Mouse (Mus musculus): Measurements from ENCODE around the gene Eml2. TPM values are rescaled to one million over a fixed set of nuclear protein-coding genes. Genes with fewer than 3 reads are reported as not detected.
A peak's percentile ranks its signal among the peaks of the same experiment; 100 is the strongest.

Gene Eml2
- polyA plus RNA-seq, 1 experiment from 2014 or later: 1.9 TPM

DNA sequence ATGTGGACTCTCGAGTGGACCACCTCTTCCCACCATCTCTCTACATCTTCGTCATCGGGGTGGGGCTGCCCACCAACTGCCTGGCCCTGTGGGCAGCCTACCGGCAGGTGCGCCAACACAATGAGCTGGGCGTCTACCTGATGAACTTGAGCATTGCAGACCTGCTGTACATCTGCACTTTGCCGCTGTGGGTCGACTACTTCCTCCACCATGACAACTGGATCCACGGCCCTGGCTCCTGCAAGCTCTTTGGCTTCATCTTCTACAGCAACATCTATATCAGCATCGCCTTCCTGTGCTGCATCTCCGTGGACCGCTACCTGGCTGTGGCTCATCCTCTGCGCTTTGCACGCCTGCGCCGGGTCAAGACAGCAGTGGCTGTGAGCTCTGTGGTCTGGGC is 46.0 kb downstream of the Eml2 start:
- DNase-seq (ENCODE audit: low spot score) (no peak), ATAC-seq (replicated peaks; ENCODE audit: low FRiP score, low TSS enrichment, low read depth) (no peak)
- Histone ChIP-seq H3K27me3 (replicated peaks; ENCODE audit: control insufficient read depth, insufficient read depth, low read length) (no peaks in the 10 kb centered on the region), H3K4me2 (ENCODE audit: low read length) (no peak overlapping the region), H3K9ac (ENCODE audit: low read length) (no peak overlapping the region), H3K4me1 (replicated peaks; ENCODE audit: control insufficient read depth, insufficient read depth, low read length) (no peaks in the 10 kb centered on the region; the same call in 1 of the 2 replicates), H3K27ac (ENCODE audit: low read depth) (no peak overlapping the region), H3K9me3 (ENCODE audit: control insufficient read depth, low read length) (no peaks in the 10 kb centered on the region), H3K36me3 (ENCODE audit: control insufficient read depth, insufficient read depth, low read length) (0 out of 2 replicates have a peak, but pooled peaks cover 8% of the 10 kb centered on the region), H3K4me3 (ENCODE audit: low read depth, low read length) (no peak overlapping the region)
- whole genome bisulfite sequencing: 90% methylated on average over 16 of the region's 16 CpGs

DNA sequence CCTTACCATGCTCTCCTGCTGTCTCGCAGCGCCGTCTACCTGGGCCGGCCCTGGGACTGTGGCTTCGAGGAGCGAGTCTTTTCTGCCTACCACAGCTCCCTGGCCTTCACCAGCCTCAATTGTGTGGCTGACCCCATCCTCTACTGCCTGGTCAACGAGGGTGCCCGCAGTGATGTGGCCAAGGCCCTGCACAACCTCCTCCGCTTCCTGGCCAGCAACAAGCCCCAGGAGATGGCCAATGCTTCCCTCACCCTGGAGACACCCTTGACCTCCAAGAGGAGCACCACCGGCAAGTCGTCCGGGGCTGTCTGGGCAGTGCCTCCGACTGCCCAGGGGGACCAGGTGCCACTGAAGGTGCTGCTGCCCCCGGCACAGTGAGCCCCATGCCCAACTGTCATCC is 46.7 kb downstream of the Eml2 start:
- Histone ChIP-seq H3K9ac (ENCODE audit: low read length) (no peak overlapping the region), H3K27ac (ENCODE audit: low read depth) (no peak overlapping the region), H3K9me3 (ENCODE audit: control insufficient read depth, low read length) (no peaks in the 10 kb centered on the region), H3K4me3 (ENCODE audit: low read depth, low read length) (no peak overlapping the region), H3K36me3 (ENCODE audit: control insufficient read depth, insufficient read depth, low read length) (0 out of 2 replicates have a peak, but pooled peaks cover 8% of the 10 kb centered on the region), H3K4me1 (replicated peaks; ENCODE audit: control insufficient read depth, insufficient read depth, low read length) (no peaks in the 10 kb centered on the region; the same call in 1 of the 2 replicates), H3K27me3 (replicated peaks; ENCODE audit: control insufficient read depth, insufficient read depth, low read length) (no peaks in the 10 kb centered on the region), H3K4me2 (ENCODE audit: low read length) (no peak overlapping the region)
- DNase-seq (ENCODE audit: low spot score) (no peak), ATAC-seq (replicated peaks; ENCODE audit: low FRiP score, low TSS enrichment, low read depth) (no peak)
- 85% methylated on average over 14 of the region's 14 CpGs for WGBS

DNA sequence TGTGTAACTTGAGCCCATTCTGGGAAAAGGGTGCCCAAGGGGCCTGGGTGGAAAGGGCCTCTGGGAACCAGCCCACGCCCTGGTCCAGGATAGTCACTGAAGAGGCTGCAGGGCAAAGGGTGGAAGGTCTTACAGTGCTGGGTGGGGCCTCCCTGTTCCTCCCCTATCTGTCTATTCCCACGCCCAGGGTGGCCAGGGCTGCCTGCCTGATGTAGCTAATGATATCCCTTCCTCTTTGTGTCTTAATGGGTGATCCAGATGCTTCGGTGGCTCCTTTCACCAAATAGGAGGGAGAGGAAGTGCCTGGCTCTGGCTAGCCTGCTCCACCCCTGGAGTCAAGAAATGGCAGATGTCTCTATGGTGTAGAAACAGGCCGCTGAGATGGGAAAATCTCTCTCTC is 48.7 kb downstream of the Eml2 start:
- Histone ChIP-seq H3K4me1 (replicated peaks; ENCODE audit: control insufficient read depth, insufficient read depth, low read length) (peaks cover 7% of the 10 kb centered on the region; the same call in 1 of the 2 replicates), H3K9me3 (ENCODE audit: control insufficient read depth, low read length) (no peaks in the 10 kb centered on the region), H3K9ac (ENCODE audit: low read length) (no peak overlapping the region), H3K27me3 (replicated peaks; ENCODE audit: control insufficient read depth, insufficient read depth, low read length) (no peaks in the 10 kb centered on the region), H3K27ac (ENCODE audit: low read depth) (no peak overlapping the region), H3K4me3 (ENCODE audit: low read depth, low read length) (no peak overlapping the region), H3K4me2 (ENCODE audit: low read length) (no peak overlapping the region), H3K36me3 (ENCODE audit: control insufficient read depth, insufficient read depth, low read length) (0 out of 2 replicates have a peak, but pooled peaks cover 8% of the 10 kb centered on the region)
- DNase-seq (ENCODE audit: low spot score): no peak
- no peak for ATAC-seq (replicated peaks; ENCODE audit: low FRiP score, low TSS enrichment, low read depth)
- 78% methylated on average over 4 of the region's 4 CpGs for WGBS

DNA sequence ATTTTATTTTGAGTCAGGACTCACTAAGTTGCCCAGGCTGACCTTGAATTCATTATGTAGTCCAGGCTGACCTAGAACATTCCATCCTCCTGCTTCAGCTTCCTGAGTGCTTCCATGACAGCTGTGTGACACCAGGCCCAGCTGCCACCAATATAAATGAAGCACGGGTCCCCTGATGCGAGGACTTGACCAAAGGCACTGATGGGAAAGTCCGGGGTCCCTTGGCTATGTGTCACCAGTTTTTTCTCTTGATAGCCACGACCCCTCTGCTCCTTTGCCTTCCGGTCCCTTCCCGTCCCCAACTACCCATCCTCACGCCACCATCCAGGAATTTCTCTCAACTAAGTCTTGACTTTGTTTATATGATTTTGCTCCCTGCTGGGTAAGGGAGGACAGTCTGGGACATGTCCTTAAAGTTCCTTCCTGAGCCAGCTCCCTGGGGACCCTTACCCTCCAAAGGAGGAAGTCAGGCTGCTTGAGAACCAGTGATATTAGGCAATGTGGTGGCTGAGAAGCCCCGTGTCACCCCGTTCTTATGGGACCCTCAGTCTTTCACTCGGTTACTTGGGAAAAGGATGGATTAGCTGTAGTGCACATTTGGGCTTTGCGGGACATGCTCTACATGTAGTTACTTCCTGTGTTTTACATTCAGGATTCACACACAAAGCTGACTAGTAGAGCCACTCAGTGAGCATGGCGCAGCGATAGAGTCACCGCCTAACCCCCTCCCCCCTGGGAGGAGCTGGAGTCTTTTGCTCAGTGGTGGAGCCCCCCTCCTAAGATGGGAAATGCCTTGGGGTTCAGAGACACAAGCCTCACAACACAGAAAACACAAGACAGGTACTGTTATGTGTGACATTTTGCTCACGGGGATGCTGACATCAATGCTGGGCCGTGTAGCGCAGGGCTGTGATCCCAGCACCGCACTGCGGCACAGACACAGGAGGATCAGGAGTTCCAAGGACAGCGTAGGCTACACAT is 50.9 kb downstream of the Eml2 start:
- 17% methylated on average over 20 of the region's 20 CpGs for WGBS
- no peaks in the 10 kb centered on the region for H3K27me3 ChIP-seq (replicated peaks; ENCODE audit: control insufficient read depth, insufficient read depth, low read length)
- H3K36me3 ChIP-seq (ENCODE audit: control insufficient read depth, insufficient read depth, low read length): 0 out of 2 replicates have a peak, but pooled peaks cover 8% of the 10 kb centered on the region
- no peaks in the 10 kb centered on the region for H3K9me3 ChIP-seq (ENCODE audit: control insufficient read depth, low read length)
- peak; percentile 44 for ATAC-seq (replicated peaks; ENCODE audit: low FRiP score, low TSS enrichment, low read depth)
- DNase-seq (ENCODE audit: low spot score): peak; percentile 79
- peak overlapping the region; percentile 80 for H3K27ac ChIP-seq (ENCODE audit: low read depth)
- H3K4me3 ChIP-seq (ENCODE audit: low read depth, low read length): peak overlapping the region; percentile 78
- H3K4me2 ChIP-seq (ENCODE audit: low read length): peak overlapping the region; percentile 77
- peak overlapping the region; percentile 67 for H3K9ac ChIP-seq (ENCODE audit: low read length)
- peaks cover 9% of the 10 kb centered on the region; the same call in 1 of the 2 replicates for H3K4me1 ChIP-seq (replicated peaks; ENCODE audit: control insufficient read depth, insufficient read depth, low read length)

DNA sequence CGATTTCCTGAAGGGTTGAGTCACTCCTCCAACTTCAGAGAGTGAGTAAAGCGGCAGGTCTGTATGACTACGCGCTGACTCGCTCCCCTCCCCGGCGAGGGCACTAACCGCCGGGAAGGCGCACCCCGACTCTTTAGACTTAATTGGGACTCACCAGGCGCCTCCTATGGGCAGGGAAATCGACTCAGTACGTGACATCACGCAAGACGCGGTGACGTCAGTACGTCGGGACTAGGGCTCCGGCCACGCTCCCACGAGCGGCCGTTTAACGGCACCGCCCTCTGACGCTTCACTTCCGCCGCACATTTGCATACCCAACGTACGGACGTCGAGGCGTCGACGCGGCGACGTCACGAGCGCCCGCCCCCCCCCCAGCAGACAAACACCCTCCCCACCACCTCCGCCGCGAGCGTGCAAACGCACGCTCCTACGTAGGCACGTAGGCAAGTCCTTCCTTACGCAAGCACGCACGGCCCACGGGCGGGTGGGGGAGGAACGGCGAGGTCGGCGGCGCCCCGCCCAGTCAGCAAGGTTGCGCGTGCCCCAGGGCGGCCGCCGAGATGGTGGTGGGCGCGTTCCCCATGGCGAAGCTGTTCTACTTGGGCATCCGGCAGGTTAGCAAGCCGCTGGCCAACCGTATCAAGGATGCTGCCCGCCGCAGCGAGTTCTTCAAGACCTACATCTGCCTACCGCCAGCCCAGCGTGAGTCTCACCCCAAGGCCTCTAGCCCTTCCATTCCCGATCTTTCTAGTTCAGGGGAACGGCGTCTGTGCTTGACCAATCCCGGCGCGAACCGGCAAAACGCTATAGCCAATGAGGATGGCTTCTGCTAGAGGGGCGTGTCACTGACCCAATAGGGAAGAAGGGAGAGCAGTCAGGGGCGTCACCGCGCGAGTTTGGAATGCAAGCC is 51.9 kb downstream of the Eml2 start, which contains the start of gene Opa3:
Gene Opa3, plus strand, starts transcription at position 452 of the 910 bp plus-strand sequence.
- peak within 1 kb of the TSS; percentile 98 for H3K27ac ChIP-seq (ENCODE audit: low read depth)
- 0 out of 2 replicates have a peak, but pooled peaks cover 8% of the 10 kb centered on the region for H3K36me3 ChIP-seq (ENCODE audit: control insufficient read depth, insufficient read depth, low read length)
- 0% methylated on average over 90 of the region's 91 CpGs for WGBS
- no peaks in the 10 kb centered on the region for H3K27me3 ChIP-seq (replicated peaks; ENCODE audit: control insufficient read depth, insufficient read depth, low read length)
- peak within 1 kb of the TSS; percentile 77 for H3K4me2 ChIP-seq (ENCODE audit: low read length)
- peak within 1 kb of the TSS; percentile 84 for H3K9ac ChIP-seq (ENCODE audit: low read length)
- ATAC-seq (replicated peaks; ENCODE audit: low FRiP score, low TSS enrichment, low read depth): peak; percentile 93
- no peaks in the 10 kb centered on the region for H3K9me3 ChIP-seq (ENCODE audit: control insufficient read depth, low read length)
- H3K4me1 ChIP-seq (replicated peaks; ENCODE audit: control insufficient read depth, insufficient read depth, low read length): peaks cover 9% of the 10 kb centered on the region; the same call in 1 of the 2 replicates
- DNase-seq (ENCODE audit: low spot score): peak; percentile 99
- peak within 1 kb of the TSS; percentile 78 for H3K4me3 ChIP-seq (ENCODE audit: low read depth, low read length)

DNA sequence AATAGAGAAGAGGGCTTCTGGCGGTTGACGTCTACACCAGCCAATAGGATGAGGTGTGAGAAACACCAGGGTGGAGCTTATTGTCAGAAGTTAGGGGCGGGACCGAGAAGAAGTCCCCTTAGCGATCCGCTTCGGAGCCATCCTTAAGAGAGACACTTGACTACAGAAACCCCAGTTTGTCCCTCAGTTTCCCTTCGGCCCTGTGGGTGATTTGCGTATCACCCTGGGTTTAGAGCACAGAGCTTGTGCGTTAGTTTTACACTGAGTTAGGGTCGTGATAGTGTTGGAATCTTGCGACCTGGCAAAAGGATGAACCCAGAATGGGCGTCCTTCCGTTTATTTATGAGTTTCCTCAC is 52.5 kb downstream of the Eml2 start:
- H3K27me3 ChIP-seq (replicated peaks; ENCODE audit: control insufficient read depth, insufficient read depth, low read length): no peaks in the 10 kb centered on the region
- peak overlapping the region; percentile 75 for H3K4me2 ChIP-seq (ENCODE audit: low read length)
- peak overlapping the region; percentile 78 for H3K4me3 ChIP-seq (ENCODE audit: low read depth, low read length)
- 0 out of 2 replicates have a peak, but pooled peaks cover 8% of the 10 kb centered on the region for H3K36me3 ChIP-seq (ENCODE audit: control insufficient read depth, insufficient read depth, low read length)
- peak overlapping the region; percentile 98 for H3K27ac ChIP-seq (ENCODE audit: low read depth)
- H3K9ac ChIP-seq (ENCODE audit: low read length): peak overlapping the region; percentile 60
- H3K4me1 ChIP-seq (replicated peaks; ENCODE audit: control insufficient read depth, insufficient read depth, low read length): peaks cover 9% of the 10 kb centered on the region; the same call in 1 of the 2 replicates
- under 1% methylated on average over 14 of the region's 14 CpGs for WGBS
- no peak for ATAC-seq (replicated peaks; ENCODE audit: low FRiP score, low TSS enrichment, low read depth)
- H3K9me3 ChIP-seq (ENCODE audit: control insufficient read depth, low read length): no peaks in the 10 kb centered on the region
- DNase-seq (ENCODE audit: low spot score): no peak

DNA sequence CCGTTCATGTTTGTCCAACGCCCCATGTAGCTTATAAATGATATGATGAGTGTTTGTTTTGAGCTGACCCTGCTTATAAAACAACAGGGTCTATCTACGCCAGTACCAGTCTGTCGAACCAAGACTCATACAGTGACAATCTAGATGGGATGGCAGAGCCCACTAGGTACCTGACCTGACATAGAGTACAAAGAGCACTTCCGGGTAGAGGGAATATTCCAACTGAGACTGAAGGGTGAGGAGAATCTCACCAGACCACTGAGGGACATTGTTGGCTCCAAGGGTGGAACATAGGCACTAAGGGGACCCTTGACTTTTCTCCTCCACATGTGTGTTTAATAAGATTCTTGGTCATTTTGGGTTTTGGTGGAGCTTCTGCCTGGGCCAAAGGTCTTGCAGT is 53.2 kb downstream of the Eml2 start:
- WGBS: 28% methylated on average over 5 of the region's 5 CpGs
- Histone ChIP-seq H3K36me3 (ENCODE audit: control insufficient read depth, insufficient read depth, low read length) (0 out of 2 replicates have a peak, but pooled peaks cover 8% of the 10 kb centered on the region), H3K4me1 (replicated peaks; ENCODE audit: control insufficient read depth, insufficient read depth, low read length) (peaks cover 9% of the 10 kb centered on the region; the same call in 1 of the 2 replicates), H3K27ac (ENCODE audit: low read depth) (peak overlapping the region; percentile 62), H3K9ac (ENCODE audit: low read length) (peak overlapping the region; percentile 60), H3K9me3 (ENCODE audit: control insufficient read depth, low read length) (no peaks in the 10 kb centered on the region), H3K27me3 (replicated peaks; ENCODE audit: control insufficient read depth, insufficient read depth, low read length) (no peaks in the 10 kb centered on the region), H3K4me3 (ENCODE audit: low read depth, low read length) (peak overlapping the region; percentile 78), H3K4me2 (ENCODE audit: low read length) (peak overlapping the region; percentile 75)
- DNase-seq (ENCODE audit: low spot score): no peak
- no peak for ATAC-seq (replicated peaks; ENCODE audit: low FRiP score, low TSS enrichment, low read depth)

DNA sequence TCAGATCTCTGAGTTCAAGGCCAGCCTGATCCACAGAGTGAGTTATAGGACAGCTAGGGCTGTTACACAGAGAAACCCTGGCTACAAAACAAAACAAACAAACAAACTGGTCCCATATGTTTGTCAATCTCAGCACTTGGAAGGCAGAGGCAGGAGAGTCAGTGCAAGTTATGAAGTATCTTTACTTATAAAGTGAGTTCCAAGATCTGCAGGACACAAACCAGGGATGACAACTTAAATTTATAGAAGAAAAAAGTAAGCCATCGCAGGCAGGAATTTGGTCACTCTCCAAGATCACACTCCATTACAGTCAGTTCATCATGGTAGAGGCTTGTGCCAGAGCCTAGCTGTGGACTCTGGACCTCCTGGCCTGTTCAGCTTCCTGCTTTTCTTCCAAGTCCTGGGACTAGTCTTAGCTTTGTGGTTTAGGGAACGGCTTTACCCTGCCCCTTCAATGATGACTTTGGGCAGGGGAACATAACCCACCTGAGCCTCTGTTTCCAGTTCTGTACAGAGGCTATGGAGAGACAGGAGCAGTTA is 53.9 kb downstream of the Eml2 start:
- WGBS: 90% methylated on average over 2 of the region's 2 CpGs
- Histone ChIP-seq H3K27me3 (replicated peaks; ENCODE audit: control insufficient read depth, insufficient read depth, low read length) (no peaks in the 10 kb centered on the region), H3K4me3 (ENCODE audit: low read depth, low read length) (no peak overlapping the region), H3K27ac (ENCODE audit: low read depth) (no peak overlapping the region), H3K9me3 (ENCODE audit: control insufficient read depth, low read length) (no peaks in the 10 kb centered on the region), H3K4me2 (ENCODE audit: low read length) (no peak overlapping the region), H3K36me3 (ENCODE audit: control insufficient read depth, insufficient read depth, low read length) (0 out of 2 replicates have a peak, but pooled peaks cover 6% of the 10 kb centered on the region), H3K4me1 (replicated peaks; ENCODE audit: control insufficient read depth, insufficient read depth, low read length) (peaks cover 9% of the 10 kb centered on the region; the same call in 1 of the 2 replicates), H3K9ac (ENCODE audit: low read length) (no peak overlapping the region)
- no peak for ATAC-seq (replicated peaks; ENCODE audit: low FRiP score, low TSS enrichment, low read depth)
- no peak for DNase-seq (ENCODE audit: low spot score)
